Mouse (Mus musculus): ENCODE measurements around the gene Lman1l. TPM values are rescaled to one million over a fixed set of nuclear protein-coding genes. Genes with fewer than 3 reads are reported as not detected.

The Lman1l gene
- polyA plus RNA-seq, 1 experiment = not detected

DNA sequence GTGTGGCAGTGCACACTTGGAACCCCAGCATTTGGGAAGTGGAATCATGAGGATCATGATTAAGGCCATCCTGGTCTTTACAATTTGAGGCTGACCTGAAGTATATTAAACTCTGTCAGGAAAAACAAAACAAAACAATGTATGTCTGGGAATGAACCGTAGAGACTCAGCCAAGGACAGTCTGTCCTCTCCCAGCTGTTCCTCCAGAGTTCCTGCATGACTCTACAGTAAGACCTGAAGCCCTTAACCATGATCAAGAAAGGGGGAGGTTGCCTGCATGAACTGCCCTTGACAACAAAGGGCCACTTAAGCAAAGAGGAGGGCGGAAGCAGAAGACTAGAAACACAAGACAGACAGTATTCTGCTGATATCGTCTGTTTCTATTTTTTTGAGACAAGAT lies 45.0 kb downstream of the Lman1l start:
- Histone ChIP-seq H3K9me3 (replicated peaks; ENCODE audit: control insufficient read depth, insufficient read depth, low read length, poor library complexity, severe bottlenecking) (no peaks in the 10 kb centered on the region), H3K9ac (ENCODE audit: low read depth, poor library complexity, severe bottlenecking) (no peak overlapping the region), H3K36me3 (ENCODE audit: control insufficient read depth, insufficient read depth, low read length, poor library complexity, severe bottlenecking) (peaks cover 3% of the 10 kb centered on the region; the same call in 1 of the 2 replicates), H3K4me3 (ENCODE audit: low read depth, low read length) (no peak overlapping the region), H3K4me1 (ENCODE audit: control insufficient read depth, insufficient read depth, low read length) (no peaks in the 10 kb centered on the region), H3K27ac (ENCODE audit: insufficient read depth, low read length) (no peak overlapping the region), H3K27me3 (ENCODE audit: control insufficient read depth, insufficient read depth, low read length, poor library complexity, severe bottlenecking) (no peaks in the 10 kb centered on the region)
- no peak for TF ChIP-seq EP300 (IDR thresholded peaks at IDR 0.05; ENCODE audit: insufficient read depth, low read depth, low read length)
- TF ChIP-seq CTCF (IDR thresholded peaks at IDR 0.05; ENCODE audit: low read depth, low read length) = no peak
- TF ChIP-seq POLR2A (IDR thresholded peaks at IDR 0.05; ENCODE audit: insufficient read depth, low read length) = no peak

DNA sequence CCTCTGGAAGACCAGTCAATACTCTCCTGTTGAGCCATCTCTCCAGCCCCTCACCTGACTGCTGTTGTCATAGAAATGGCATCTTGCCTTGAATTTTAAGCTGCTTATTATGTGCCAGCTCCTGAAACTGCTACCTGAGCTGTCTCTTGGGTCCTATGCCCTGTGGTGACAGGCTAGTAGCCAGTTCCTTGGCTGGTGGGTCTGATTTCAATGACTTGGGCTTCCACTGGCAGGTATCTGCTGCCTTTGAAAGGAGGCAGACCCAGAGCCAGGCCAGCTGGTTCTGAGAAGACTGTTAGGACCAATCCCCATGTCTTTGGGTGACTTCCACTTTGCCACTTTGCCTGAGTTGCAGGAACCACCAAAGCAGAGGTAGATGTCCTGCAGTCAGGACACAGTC lies 46.2 kb downstream of the Lman1l start:
- H3K27me3 ChIP-seq (ENCODE audit: control insufficient read depth, insufficient read depth, low read length, poor library complexity, severe bottlenecking) = no peaks in the 10 kb centered on the region
- peaks cover 3% of the 10 kb centered on the region; the same call in 1 of the 2 replicates for H3K36me3 ChIP-seq (ENCODE audit: control insufficient read depth, insufficient read depth, low read length, poor library complexity, severe bottlenecking)
- no peaks in the 10 kb centered on the region for H3K4me1 ChIP-seq (ENCODE audit: control insufficient read depth, insufficient read depth, low read length)
- H3K9me3 ChIP-seq (replicated peaks; ENCODE audit: control insufficient read depth, insufficient read depth, low read length, poor library complexity, severe bottlenecking) = no peaks in the 10 kb centered on the region
- H3K4me3 ChIP-seq (ENCODE audit: low read depth, low read length) = no peak overlapping the region
- TF ChIP-seq EP300 (IDR thresholded peaks at IDR 0.05; ENCODE audit: insufficient read depth, low read depth, low read length) (no peak), POLR2A (IDR thresholded peaks at IDR 0.05; ENCODE audit: insufficient read depth, low read length) (no peak), CTCF (IDR thresholded peaks at IDR 0.05; ENCODE audit: low read depth, low read length) (no peak)
- H3K27ac ChIP-seq (ENCODE audit: insufficient read depth, low read length) = no peak overlapping the region
- no peak overlapping the region for H3K9ac ChIP-seq (ENCODE audit: low read depth, poor library complexity, severe bottlenecking)

GRCm38 (mm10) chr9:57568500-57568899 lies 52.1 kb downstream of the Lman1l start:
- no peak overlapping the region for H3K4me3 ChIP-seq (ENCODE audit: low read depth, low read length)
- H3K27me3 ChIP-seq (ENCODE audit: control insufficient read depth, insufficient read depth, low read length, poor library complexity, severe bottlenecking) = no peaks in the 10 kb centered on the region
- H3K36me3 ChIP-seq (ENCODE audit: control insufficient read depth, insufficient read depth, low read length, poor library complexity, severe bottlenecking) = no peaks in the 10 kb centered on the region
- H3K9me3 ChIP-seq (replicated peaks; ENCODE audit: control insufficient read depth, insufficient read depth, low read length, poor library complexity, severe bottlenecking) = no peaks in the 10 kb centered on the region
- no peak overlapping the region for H3K27ac ChIP-seq (ENCODE audit: insufficient read depth, low read length)
- H3K4me1 ChIP-seq (ENCODE audit: control insufficient read depth, insufficient read depth, low read length) = no peaks in the 10 kb centered on the region
- TF ChIP-seq EP300 (IDR thresholded peaks at IDR 0.05; ENCODE audit: insufficient read depth, low read depth, low read length) (no peak), POLR2A (IDR thresholded peaks at IDR 0.05; ENCODE audit: insufficient read depth, low read length) (no peak), CTCF (IDR thresholded peaks at IDR 0.05; ENCODE audit: low read depth, low read length) (no peak)
- no peak overlapping the region for H3K9ac ChIP-seq (ENCODE audit: low read depth, poor library complexity, severe bottlenecking)

GRCm38 (mm10) chr9:57566846-57567245 lies 53.7 kb downstream of the Lman1l start:
- Histone ChIP-seq H3K36me3 (ENCODE audit: control insufficient read depth, insufficient read depth, low read length, poor library complexity, severe bottlenecking) (no peaks in the 10 kb centered on the region), H3K27ac (ENCODE audit: insufficient read depth, low read length) (no peak overlapping the region), H3K9ac (ENCODE audit: low read depth, poor library complexity, severe bottlenecking) (no peak overlapping the region), H3K4me3 (ENCODE audit: low read depth, low read length) (no peak overlapping the region), H3K27me3 (ENCODE audit: control insufficient read depth, insufficient read depth, low read length, poor library complexity, severe bottlenecking) (no peaks in the 10 kb centered on the region), H3K9me3 (replicated peaks; ENCODE audit: control insufficient read depth, insufficient read depth, low read length, poor library complexity, severe bottlenecking) (no peaks in the 10 kb centered on the region), H3K4me1 (ENCODE audit: control insufficient read depth, insufficient read depth, low read length) (no peaks in the 10 kb centered on the region)
- TF ChIP-seq POLR2A (IDR thresholded peaks at IDR 0.05; ENCODE audit: insufficient read depth, low read length) (no peak), CTCF (IDR thresholded peaks at IDR 0.05; ENCODE audit: low read depth, low read length) (peak; percentile 70)

- no peaks in the 10 kb centered on the region for H3K9me3 ChIP-seq (replicated peaks; ENCODE audit: control insufficient read depth, insufficient read depth, low read length, poor library complexity, severe bottlenecking)
- no peak overlapping the region for H3K9ac ChIP-seq (ENCODE audit: low read depth, poor library complexity, severe bottlenecking)
- H3K4me3 ChIP-seq (ENCODE audit: low read depth, low read length) = no peak overlapping the region
- no peaks in the 10 kb centered on the region for H3K36me3 ChIP-seq (ENCODE audit: control insufficient read depth, insufficient read depth, low read length, poor library complexity, severe bottlenecking)
- no peaks in the 10 kb centered on the region for H3K27me3 ChIP-seq (ENCODE audit: control insufficient read depth, insufficient read depth, low read length, poor library complexity, severe bottlenecking)
- no peaks in the 10 kb centered on the region for H3K4me1 ChIP-seq (ENCODE audit: control insufficient read depth, insufficient read depth, low read length)
- no peak for TF ChIP-seq EP300 (IDR thresholded peaks at IDR 0.05; ENCODE audit: insufficient read depth, low read depth, low read length)
- no peak for TF ChIP-seq CTCF (IDR thresholded peaks at IDR 0.05; ENCODE audit: low read depth, low read length)
- TF ChIP-seq POLR2A (IDR thresholded peaks at IDR 0.05; ENCODE audit: insufficient read depth, low read length) = no peak
- H3K27ac ChIP-seq (ENCODE audit: insufficient read depth, low read length) = no peak overlapping the region
These were observed 54.8 kb downstream of the Lman1l start for GRCm38 (mm10) chr9:57565741-57566221.

DNA sequence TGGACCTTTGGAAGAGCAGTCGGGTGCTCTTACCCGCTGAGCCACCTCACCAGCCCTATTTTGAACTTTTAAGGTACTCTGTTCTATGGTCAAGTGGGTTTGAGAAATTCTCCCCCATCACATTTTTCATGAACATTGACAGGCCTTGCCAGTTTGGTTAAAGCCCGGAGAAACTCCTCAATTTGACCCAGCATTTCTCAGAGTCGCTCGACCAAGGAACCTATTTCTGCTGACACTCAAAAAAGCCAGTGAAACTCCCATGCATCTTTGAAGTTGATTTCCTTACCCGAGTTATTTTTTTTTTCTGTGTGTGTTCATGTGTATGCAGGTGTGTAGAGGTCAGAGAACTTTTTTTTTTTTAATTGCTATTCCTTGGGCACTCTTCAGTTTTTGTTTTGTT lies 56.0 kb downstream of the Lman1l start:
- TF ChIP-seq CTCF (IDR thresholded peaks at IDR 0.05; ENCODE audit: low read depth, low read length) = no peak
- TF ChIP-seq POLR2A (IDR thresholded peaks at IDR 0.05; ENCODE audit: insufficient read depth, low read length) = no peak
- no peak for TF ChIP-seq EP300 (IDR thresholded peaks at IDR 0.05; ENCODE audit: insufficient read depth, low read depth, low read length)
- no peaks in the 10 kb centered on the region for H3K9me3 ChIP-seq (replicated peaks; ENCODE audit: control insufficient read depth, insufficient read depth, low read length, poor library complexity, severe bottlenecking)
- no peak overlapping the region for H3K27ac ChIP-seq (ENCODE audit: insufficient read depth, low read length)
- H3K36me3 ChIP-seq (ENCODE audit: control insufficient read depth, insufficient read depth, low read length, poor library complexity, severe bottlenecking) = no peaks in the 10 kb centered on the region
- H3K4me3 ChIP-seq (ENCODE audit: low read depth, low read length) = no peak overlapping the region
- H3K9ac ChIP-seq (ENCODE audit: low read depth, poor library complexity, severe bottlenecking) = no peak overlapping the region
- H3K27me3 ChIP-seq (ENCODE audit: control insufficient read depth, insufficient read depth, low read length, poor library complexity, severe bottlenecking) = no peaks in the 10 kb centered on the region
- no peaks in the 10 kb centered on the region for H3K4me1 ChIP-seq (ENCODE audit: control insufficient read depth, insufficient read depth, low read length)
